Mouse (Mus musculus) spleen, postnatal 10 days (tissue): ENCODE results near the gene Adgrl4.

Experiments used
- DNase-seq, 2 experiments: peaks; one replicate each; pipeline ENCODE4 v3.0.0; 2021 to 2022; ENCODE audit warnings: low spot score in 2 of 2

Adgrl4 gene

DNA sequence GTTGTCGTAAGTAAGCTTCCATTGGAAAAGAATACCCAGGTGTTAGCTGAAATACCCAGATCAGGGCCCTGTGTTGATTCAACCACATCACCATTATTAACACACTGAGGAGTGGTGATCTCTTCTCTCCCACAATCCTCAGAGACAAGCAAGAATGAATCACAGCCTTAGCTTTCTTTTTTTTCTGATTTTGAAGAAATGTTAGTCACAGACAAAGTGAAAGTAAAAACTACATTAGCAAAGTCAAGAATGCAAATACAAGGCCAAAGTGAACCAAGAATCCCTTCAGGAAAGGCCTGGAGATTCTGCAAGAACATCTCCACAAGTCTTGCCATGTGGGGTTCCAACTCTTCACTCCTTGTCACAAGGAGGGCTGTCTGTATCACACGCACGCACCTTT is 67.9 kb downstream of the Adgrl4 start:
- DNase-seq: no peak

DNA sequence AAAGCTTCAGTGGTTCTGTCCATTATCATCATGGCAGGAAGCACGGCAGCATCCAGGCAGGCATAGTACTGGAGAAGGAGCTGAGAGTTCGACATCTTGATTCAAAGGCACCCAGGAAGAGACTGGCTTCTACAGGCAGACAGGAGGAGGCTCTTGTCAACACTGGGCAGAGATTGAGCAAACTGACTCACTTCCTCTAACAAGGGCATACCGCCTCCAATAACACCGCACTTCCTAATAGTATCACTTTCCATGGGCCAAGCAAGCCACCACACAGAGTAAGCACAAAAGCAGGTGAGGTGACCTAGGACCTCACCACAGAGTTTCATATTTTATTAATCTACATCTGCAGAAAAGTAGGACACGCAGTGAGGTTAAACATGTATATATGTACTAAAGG is 73.5 kb downstream of the Adgrl4 start:
- DNase-seq: no peak

DNA sequence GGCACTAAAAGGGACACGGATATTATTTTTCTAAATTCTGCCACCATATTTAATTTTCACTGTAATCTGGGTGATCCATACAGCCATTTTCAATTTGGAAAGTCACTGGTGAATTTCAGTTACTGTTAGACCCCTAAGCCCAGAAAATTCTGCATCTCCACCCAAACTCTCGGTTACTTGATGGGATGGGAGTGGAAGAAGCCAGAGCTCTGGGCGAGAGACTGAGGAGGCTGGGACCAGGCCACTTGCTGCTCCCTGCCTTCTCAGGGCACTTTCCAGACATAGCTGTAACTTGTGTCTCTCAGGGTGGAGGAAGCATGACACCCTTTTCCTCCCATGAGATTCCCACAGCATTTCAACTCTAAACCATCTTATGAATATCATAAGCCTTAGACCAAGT is 109.5 kb downstream of the Adgrl4 start:
- no peak for DNase-seq

DNA sequence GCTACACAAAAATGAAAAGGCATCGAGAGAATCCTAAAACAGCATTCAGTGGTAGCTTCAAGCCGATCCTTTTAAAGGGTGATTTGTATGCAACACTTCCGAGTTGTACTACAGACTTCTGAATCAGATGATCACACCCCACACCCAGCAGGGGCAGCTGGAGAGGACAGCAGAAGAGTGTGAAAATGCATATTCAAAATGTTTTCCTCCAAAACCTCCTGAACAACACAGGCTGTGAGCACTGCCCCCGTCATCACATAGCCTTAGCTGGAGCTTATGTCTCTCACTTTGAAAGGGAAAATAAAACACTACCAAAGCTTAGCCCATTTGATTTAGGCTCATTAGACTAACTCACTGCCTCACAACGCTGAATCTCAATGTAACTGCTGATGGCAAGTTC is 113.3 kb downstream of the Adgrl4 start:
- DNase-seq: no peak

DNA sequence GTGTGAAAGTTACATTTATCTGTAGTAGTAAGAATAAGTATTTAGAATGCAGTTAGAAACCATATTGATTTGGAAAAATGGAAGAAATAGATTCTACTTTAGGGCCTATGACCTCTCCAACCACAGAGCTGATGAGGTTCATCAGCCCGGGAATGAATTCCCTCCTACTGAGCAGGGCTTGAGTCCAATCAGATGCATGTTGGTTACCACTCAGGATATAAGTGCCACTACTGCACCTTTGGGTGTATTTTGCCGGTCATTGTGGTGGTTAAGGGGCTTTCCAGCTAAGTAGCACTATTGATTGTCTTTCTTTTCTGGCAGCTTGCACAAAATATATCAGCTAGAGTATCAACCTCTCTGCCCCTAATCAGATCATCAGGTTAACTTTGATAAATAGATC is 118.9 kb downstream of the Adgrl4 start:
- no peak for DNase-seq

DNA sequence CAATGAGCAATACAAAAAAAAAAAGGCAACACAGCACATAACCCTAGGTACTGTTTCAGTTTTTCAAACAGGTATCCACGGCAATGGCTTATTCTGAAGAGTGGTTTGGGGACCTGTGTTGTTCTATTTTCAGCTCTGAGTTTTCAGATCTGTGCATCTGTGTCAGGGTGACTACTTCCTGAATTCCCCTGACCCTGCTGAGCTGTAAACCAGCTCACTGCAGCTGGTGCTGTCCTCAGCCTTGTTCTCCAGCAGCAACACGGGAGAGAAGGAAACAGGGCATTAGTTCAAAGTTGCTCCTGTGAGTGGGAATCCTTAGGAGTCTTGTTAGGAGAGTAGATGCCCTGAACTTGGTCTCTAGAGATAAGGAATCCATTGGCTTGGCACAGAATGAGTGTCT is 119.4 kb downstream of the Adgrl4 start:
- no peak for DNase-seq

DNA sequence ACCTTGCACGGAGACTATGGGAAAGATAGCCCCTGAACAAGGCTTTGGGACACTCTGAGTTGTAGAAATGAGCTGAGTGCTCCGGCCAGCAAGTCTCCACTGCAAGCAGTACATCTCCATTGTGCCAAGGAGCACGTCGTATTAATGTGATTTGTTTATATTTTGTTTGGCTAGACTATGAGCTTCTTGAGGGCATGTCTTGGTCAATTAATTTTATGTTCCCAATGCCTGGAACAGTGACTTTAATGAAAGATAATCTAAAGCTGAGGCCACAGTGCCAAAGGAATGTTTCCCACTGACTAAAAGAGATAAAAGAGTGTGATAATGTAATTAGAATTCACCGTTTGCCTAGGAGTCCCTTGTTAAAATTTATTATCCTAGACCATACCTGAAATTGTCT is 119.9 kb downstream of the Adgrl4 start:
- DNase-seq: no peak

DNA sequence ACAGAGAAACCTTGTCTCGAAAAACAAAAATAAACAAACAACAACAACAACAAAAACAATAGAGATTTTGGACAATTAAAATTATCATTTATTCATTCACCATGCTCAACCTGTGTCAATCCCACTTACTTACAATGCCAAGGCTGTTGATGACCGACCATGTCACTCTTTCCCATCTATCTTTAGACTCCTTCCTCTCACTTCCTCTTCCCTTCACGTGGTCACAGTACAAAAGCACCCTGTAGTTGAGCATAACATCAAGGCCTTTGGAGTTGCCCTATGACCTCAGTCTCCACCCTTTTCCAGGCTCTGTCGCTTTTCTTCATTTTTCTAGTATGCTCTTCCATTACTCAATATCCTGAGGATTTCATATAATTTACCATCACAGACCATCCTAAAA is 120.7 kb downstream of the Adgrl4 start:
- DNase-seq: no peak

DNA sequence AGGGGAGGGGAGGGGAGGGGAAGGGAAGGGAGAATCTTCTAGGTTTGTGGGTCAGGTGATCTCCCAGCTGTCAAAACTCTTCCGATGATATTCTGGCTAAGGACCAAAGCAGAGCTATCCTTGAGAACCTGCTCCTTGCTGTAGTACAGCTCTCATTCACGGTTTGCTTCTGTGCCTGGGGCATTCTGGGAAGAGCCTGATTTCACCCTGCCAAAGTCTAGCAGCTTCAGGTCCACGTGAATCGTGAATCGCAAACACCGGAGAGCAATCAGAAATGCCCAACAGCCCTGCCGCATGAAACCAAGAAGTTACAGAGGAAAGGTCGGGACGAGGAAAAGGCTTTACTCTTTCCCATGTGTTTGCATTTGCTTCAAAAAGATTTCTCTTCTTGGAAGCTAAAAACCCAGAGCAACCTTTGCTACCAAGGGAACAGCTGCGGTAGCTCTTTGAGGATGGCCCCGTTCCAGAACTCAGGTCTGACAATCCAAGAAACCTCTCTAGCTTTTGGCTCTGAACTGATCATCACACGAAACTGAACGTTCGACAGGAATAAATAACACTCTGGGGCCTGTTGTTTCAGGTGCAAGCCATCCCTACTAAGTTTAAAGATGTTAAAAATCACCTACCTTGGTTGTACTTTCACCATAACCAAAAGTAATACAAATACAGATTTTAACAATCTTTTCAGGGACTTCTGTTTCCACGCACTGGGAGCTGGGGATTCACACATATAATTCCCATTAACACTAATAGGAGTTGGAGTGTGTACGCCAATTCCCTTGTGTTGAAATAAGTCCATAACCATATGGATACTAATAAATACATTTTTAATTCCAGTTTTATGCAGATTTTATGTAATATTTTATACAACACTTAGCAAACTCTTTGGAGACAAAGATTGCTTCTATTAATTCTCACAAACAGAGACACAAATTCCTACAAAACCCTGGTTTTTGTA is 128.3 kb downstream of the Adgrl4 start:
- DNase-seq: no peak

DNA sequence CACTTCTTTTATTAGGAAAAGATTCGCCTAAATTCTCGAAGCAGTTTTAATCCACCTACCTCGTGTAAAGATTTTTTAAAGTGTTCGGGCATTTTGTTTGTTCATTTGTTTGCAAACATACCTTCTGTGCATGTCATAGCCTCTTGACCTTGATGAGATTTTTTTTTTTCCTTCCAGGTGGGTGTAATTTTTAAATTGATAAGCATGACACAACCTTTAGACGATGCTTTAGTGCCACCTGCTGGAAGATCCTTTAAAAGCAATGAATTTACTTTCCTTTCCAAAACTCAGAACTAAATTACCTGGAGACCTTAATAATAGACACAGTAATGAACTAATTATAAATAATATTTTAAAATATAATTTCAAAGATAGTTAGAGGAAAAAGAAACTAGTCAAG is 128.9 kb downstream of the Adgrl4 start:
- DNase-seq: no peak

DNA sequence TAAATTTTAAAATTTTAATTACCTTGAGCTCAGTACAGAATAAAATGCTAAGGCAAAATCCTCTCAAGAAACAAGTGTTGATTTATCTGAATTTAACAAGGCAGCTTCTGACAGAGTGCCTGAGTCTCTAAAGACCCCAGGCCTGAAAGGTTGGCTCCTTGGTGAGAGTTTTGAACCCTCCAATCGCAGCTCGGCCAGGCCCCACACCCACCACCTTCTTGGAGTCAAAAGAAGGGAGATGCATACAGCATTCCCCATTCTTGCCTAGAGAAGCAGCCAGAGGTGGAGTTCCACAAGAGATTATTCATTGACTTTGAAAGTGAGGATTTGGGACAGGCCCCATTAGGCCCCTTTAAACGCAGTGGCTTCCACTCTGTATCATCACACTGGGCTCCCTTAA is 129.9 kb downstream of the Adgrl4 start:
- DNase-seq: no peak

DNA sequence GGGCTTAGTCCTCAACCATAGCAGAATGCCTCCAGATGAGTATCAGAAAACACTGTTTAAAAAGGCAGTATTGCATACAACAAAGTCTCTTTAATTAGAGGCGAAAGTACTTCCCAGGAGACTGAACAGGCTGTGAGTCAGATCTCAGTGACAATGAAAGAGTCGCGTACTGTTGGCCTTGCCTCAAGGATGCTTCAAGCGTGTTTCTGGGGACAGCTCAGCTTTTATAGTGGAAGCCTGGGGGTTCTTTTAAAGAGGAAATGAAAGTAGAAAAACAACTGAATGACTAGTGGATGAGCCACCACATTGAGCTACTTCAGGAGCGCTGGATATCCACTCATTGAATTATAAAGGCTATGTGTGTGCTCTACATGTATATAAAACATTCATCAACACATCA is 134.4 kb downstream of the Adgrl4 start:
- no peak for DNase-seq

DNA sequence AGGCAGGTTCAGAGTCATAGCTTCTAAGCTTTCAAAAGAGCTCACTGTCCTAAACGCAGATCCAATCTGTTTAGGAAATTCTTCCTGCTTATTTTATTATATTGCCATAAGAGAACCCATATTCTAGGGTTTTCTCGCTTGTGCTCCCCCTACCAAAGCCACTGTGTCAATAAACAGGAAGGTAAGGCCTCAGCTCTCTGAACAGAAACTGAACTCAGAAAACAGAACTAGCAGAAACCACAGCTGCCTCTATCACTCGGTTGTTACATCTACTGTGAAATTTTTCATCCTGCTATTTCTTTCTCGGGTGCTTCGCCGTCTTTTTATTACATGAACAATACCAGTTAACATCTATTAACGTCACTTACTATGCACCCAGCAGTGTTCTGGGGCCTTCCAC is 137.6 kb downstream of the Adgrl4 start:
- no peak for DNase-seq

DNA sequence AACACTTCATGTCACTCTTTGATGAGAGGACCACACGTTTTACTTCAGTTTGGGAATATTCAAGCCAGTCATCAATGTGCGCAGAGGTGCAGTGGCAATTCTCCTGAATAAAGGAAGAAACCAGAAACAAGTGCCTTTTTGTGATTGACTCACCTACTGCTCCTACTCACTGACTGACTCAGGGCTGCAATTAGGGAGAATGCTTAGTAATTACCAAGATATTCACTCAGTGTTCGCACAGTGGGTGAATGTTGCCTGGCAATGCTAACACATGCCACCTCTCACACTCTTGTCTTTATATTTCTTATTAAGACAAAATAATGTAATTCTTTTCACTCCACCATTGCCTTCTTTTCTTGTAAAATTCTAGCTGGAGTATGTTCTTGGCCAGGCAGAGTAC is 138.5 kb downstream of the Adgrl4 start:
- no peak for DNase-seq

DNA sequence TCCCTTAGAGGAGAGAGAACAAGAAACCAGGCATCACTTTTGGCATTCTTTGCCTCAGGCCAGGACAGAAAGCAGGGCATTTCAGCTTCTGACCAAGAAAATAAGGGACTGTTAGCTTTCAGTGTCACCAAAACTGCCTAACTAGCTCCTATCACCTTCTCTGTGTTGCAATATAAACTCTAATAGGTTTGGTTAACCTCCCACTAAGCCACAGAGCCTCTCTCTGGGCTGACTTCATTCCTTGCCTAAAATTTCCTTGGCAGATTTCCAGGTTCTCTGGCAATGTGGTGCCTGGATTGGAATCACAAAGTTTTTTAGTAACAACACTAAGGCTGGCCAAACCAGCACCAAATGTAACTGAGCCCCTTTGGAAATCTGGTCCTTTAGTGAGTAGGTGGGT is 154.2 kb downstream of the Adgrl4 start:
- DNase-seq: no peak
